Mouse (Mus musculus) c-Kit-positive CD71-positive TER-119-positive erythroid progenitor cells, embryonic 14.5 days (primary cell): ENCODE measurements around the gene Rnf157.

Experiments used
- DNase-seq: peaks from one replicate; pipeline ENCODE4 v3.0.0-alpha.2; 2013; ENCODE audit warnings: low spot score

Rnf157 gene

GRCm38 (mm10) chr11:116336393-116336792, 76.4 kb downstream of the Rnf157 start:
- no peak for DNase-seq

DNA sequence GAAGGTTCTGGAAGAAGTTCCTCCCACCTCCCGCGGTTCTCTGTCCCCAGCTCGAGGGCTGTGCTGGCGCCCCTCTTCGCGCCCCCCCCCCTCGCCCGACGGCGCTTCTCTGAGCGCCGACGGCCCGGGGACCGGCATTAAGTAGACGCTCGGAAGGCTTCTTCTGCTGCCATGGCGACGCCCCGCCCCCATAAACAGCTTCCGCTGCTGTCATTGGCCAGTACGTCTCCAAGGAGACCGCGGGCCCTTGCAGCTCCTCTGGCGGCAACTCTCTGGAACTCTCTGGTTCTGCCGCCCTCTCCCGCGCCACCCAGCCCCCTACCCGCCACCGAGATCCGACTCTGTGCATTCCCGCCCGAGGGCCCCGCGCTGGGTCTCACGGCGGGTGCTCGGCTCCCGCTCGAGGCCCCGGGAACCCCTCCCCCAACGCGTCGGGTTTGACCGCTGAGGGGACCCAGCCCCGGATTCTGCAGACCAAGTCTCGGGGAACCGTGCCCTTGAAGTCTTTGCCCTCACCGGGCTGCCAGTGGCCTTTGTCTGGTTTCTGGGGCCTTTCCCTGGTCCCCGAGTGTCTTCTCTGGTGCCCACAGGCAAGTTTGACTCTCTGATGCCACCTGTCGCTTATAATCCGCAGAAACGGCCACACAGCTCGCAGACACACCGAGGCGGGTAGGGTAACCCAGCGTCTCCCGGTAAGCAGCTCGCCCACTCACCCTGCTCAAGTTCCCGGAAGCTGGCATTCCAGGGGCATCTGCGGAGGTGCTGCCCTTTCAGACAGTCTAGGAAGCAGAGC, 77.4 kb downstream of the Rnf157 start, which contains the start of gene Foxj1:
Gene Foxj1 (minus strand): TSS at position 156 of the 793 bp plus-strand sequence.
- peak; percentile 82 for DNase-seq

DNA sequence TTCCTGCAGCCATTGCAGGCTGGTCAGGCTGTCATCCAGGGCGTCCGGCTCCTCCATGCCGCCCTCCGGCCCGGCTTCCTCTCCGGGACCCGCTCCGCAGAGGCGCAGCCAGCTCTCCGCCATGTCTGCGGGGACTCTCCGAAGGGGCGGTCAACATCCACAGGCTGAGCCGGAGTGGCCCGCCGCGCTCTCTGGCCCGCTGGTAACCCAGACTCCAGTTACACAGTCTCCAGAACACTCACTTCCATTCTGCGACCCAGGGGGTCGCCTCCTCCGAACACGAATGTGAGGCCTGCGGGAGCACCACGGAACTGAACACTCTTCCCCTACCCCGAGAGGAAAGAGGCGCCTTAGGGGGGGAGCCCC, 78.4 kb downstream of the Rnf157 start:
- no peak for DNase-seq

- no peak for DNase-seq
Measured at GRCm38 (mm10) chr11:116333526-116334416, 79.1 kb downstream of the Rnf157 start.

DNA sequence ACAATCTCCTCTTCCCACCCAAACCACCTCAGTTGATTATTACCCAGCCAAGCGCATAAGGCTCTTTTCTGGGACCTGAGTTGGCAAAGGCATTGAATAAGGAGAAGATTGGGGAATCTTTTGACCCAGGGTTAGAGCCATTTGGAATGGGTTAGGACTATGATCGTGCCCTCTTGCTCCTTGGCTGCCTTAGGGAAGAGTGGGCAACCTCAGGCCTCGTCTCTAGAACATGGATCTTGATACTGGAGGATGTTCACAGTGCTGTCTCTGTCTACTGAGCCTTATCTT, 79.9 kb downstream of the Rnf157 start:
- no peak for DNase-seq

GRCm38 (mm10) chr11:116332232-116332982, 80.4 kb downstream of the Rnf157 start:
- DNase-seq = no peak

GRCm38 (mm10) chr11:116330211-116330518, 82.7 kb downstream of the Rnf157 start:
- DNase-seq = no peak

DNA sequence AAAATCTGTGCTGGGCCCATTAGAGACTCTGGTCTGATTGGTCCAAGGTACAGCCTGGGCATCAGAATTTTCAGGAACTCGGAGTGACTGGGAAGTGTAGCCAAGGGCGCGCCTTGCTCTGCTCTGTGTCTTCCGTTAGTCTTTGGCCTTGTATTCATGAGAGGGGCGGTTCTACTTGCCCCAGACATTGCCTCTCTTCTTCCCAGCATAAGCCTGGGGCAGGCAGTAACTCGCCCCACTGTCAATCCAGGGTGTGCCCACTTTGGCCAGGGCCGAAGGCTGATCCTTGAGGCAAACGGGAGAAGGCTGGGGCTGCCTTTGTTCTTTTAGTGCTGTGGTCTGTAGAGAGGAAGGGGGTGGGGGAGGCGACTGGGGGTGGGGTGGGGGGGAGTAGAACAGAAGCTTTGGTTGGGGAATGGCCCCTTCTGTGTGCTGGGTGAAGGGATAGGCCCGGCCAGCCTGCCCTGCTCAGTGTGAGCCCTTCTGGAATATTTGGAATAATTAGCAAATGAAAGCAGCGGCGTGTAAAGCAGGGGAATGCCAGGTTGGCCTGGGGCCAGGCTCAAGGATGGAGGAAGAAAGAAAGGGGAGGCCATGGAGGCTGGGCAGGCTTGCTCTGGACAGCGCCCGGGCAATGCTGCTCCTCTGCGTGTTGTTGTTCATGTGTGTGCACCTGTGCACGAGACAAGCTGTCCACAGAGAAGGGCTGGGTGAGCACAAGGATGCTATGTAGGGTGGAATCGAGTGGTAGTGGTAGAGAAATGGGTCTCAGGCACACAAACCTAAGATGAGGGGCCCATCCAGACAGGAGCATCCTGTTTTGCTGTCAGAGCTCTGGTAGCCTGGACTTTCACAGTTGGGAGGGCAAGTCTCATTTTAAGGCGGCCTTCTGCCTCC, 83.3 kb downstream of the Rnf157 start:
- DNase-seq = no peak

GRCm38 (mm10) chr11:116326963-116327603, 85.7 kb downstream of the Rnf157 start:
- no peak for DNase-seq

DNA sequence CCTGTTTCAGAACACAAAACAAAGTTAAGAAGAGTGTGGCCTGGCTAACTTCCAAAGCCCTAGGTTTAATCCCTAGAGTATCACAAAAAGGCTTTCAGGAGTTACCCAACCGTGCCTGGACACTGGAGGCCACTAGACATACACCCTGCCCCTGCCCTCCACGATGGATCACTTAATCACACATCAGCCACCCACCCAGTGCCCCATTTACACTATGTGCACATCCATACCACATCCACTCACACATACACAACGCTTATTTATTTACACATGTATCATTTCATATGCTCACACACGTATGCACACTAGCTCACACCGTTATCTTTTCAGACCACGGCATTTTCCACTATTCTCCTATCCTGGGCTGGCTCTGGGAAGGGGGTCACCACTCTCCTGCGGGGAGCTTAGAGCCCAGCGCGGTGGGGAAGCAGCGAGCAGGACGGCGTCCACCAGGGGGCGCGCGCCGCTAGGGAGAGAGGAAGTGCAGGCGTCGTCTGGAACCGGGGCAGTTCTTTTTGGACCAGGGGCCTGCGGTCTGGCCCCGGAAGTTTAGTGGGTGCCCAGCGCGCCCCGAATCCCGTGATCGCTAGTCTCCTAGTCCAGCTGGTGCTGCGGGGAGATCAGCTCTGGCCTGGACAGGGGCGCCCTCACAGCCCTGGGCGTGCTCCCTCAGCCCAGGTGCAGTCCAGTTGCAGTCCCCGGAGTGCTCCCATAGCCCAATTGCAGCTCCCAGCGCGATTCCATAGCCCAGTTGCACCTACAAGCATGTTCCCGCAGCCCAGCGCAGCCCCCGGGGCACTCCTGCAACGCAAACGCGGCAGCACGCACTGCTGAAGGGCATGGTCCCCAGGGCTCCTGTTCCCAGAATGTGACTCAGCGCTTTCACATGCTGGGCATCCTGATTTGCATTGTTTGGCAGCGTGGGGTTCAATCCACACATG, 93.8 kb downstream of the Rnf157 start:
- DNase-seq = peak; percentile 71

DNA sequence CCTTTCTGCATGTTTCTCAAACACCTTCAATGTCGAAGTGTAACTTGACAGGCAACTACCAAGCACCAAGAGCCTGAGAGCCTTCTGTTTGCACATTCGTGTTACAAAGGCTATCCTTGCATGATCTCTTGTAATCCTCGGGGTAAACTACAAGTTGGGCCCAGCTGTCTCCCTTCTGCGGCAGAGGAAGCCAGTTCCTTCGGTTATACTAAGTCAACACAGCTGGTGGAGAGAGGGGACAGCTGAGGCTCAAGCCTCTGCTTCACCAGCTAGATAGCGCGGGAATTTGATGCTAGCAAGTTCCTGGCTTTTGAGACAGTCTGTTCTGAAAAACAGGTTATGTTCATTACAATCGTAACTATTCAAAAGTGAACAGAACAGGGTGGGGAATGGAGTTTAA, 100.5 kb downstream of the Rnf157 start:
- no peak for DNase-seq

- DNase-seq = no peak
Measured at GRCm38 (mm10) chr11:116311169-116311568, 101.7 kb downstream of the Rnf157 start.

DNA sequence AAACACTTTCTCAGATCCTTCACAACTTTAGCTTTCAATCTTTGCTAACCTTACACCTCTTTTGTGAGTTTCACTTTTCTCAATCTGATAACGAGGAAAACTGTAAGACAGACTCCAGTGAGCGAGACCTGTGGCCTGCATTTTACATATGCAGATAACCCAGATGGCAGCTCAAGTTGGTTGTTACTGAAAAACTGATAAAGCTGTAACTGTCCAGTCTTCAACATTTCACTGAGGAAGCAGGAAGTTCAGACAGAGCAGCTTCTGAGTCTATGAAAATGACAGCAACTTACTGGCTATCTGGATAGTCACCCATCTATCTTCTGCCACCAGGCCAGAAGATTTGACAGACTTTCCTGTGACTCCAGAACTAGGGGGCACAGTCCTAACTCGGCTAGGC, 103.2 kb downstream of the Rnf157 start:
- DNase-seq = no peak

DNA sequence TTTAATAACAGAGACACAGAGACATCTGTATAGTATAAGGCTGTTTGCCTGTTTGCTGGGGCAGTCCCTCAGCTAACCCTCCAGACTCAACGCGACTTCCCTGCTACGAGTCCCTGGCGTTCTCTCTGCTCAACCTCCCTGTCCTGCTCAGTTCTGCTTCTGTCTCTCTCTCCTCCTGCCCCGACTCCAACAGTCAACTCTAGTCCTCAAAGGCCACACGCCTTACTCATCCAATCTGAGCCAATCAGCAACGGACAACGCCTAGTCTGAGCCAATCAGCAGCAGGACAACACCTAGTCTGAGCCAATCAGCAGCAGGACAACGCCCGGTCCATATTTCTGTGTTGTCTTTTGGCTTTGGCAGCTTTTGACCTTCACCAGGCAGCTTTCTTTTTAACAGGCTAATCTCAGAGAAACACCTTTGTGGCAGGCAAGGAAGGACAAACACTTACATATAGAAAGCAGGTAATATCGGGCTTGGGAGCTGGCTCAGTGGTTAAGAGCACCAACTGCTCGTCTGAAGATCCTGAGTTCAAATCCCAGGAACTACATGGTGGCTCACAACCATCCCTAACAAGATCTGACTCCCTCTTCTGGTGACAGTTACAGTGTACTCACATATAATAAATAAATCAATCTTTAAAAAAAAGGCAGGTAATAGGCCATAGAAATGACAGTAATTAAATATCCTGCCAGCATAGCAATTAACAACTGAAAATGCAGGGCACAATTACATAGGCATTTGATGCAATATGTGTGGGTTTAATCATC, 104.9 kb downstream of the Rnf157 start:
- peak; percentile 44 for DNase-seq

GRCm38 (mm10) chr11:116307019-116307725, 105.7 kb downstream of the Rnf157 start, which contains the start of gene Exoc7:
Gene Exoc7 (minus strand): TSS chr11:116307233.
- peak; percentile 29 for DNase-seq

DNA sequence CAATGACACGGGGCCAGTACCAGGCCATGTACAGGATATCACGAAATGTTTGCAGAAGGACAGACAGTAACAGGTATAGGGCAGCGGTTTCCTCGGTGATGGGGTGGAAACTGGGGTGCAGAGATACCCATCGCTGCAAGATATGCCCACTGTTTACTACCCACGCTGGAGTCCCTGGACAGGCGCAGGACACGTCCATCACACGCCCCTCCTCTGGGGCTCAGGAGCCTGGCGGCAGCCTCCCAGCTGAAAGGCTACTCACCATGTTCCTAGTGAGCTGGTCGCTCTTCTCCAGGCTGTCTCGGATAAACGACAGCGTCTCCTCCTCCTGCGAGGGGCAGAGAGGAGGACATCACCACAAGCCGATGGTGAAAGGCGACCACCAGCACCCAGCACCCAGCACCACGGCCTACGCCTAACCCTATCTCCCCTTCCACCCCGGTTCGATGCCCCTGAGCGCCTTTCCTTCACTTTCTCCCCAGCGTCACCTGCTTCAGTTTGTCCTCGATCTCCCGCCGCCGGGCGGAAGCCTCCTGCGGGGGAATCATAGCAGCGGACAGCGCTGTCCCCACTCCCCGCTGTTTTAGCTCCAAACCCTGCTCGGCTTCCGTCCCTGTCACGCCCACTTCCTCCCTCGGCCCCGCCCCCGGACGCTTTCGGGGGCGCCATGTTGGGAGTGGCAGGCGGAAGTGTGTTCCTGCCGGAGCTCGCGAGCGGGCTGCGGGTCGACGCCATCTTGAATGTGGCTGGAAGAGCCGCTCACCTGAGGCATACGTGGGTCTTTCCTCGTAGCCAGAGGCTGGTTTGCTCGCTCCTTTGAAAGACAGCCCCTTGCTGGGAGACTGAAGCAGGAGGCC, 106.5 kb downstream of the Rnf157 start:
- peak; percentile 92 for DNase-seq

GRCm38 (mm10) chr11:116305423-116305822, 107.4 kb downstream of the Rnf157 start:
- DNase-seq = no peak

- no peak for DNase-seq
Measured at GRCm38 (mm10) chr11:116298621-116299020, 114.2 kb downstream of the Rnf157 start.
